Mouse (Mus musculus) left cerebral cortex, adult 2 months (tissue): ENCODE results near the gene Cdsn. TPM values are rescaled to one million over a fixed set of nuclear protein-coding genes. Genes with fewer than 3 reads are reported as not detected.

Experiments
- DNase-seq, 2 experiments: peaks; one replicate each; pipeline ENCODE4 v3.0.0; 2021 to 2022; ENCODE audit warnings: low spot score in 2 of 2, mixed read lengths in 1 of 2; ENCODE audit errors: extremely low spot score in 1 of 2
- H3K27ac ChIP-seq: fragments of 200-600 bp; 2 replicates; pipeline ENCODE4 v1.8.1; 2022
- H3K4me3 ChIP-seq: fragments of 200-600 bp; 2 replicates; pipeline ENCODE4 v1.8.1; 2022
- CTCF ChIP-seq: fragments of 200-600 bp; IDR thresholded peaks from 2 replicates; pipeline ENCODE4 v1.8.1; 2022; ENCODE audit warnings: antibody characterized with exemption, mild to moderate bottlenecking, moderate library complexity
- intact Hi-C: fragments of 180-260 bp; cut with DNase I; formaldehyde crosslinking; loops from one replicate; pipeline ENCODE4 v1.15.1; 2025
- total RNA-seq, 2 experiments: library from RNA; stranded (reverse); gene quantifications; 2 replicates each; pipeline ENCODE4 v1.2.3; 2021

Cdsn gene
- total RNA-seq, 2 experiments from 2014 or later, result 0.87 to 1.5 TPM

- peak; percentile 42 to 64 for DNase-seq
- H3K4me3 ChIP-seq, result no peak overlapping the region
- H3K27ac ChIP-seq, result no peak overlapping the region
- peak; percentile 70 for TF ChIP-seq CTCF
- intact Hi-C loops, result no loop called here
Observed at GRCm38 (mm10) chr17:35513886-35514285, 38.0 kb upstream of the Cdsn start.

- intact Hi-C loops, result no loop called here
- TF ChIP-seq CTCF, result no peak
- H3K27ac ChIP-seq, result no peak overlapping the region
Observed at GRCm38 (mm10) chr17:35514756-35515155, 37.2 kb upstream of the Cdsn start.

GRCm38 (mm10) chr17:35515911-35516640 lies 35.9 kb upstream of the Cdsn start:
- intact Hi-C loops, result loop anchor here (2.0 kb wide), 1 partner anchor 19 kb away; no protein-coding TSS in a partner anchor
- TF ChIP-seq CTCF, result no peak
- Histone ChIP-seq H3K4me3 (peak overlapping the region; percentile 64), H3K27ac (no peak overlapping the region)
- no peak for DNase-seq

More at GRCm38 (mm10) chr17:35514756-35515155, 37.2 kb upstream of the Cdsn start:
- no peak overlapping the region for H3K4me3 ChIP-seq
- DNase-seq, result no peak

- Histone ChIP-seq H3K4me3 (peak within 1 kb of the TSS; percentile 64), H3K27ac (no peak within 1 kb of the TSS)
- no peak; the same call in 1 of the 2 replicates for TF ChIP-seq CTCF
- peak; percentile 96 for DNase-seq
- intact Hi-C loops, result loop anchor here (2.0 kb wide), 1 partner anchor 18 kb away; no protein-coding TSS in a partner anchor
Observed at GRCm38 (mm10) chr17:35516652-35517500, 35.1 kb upstream of the Cdsn start, which contains the start of the genes Tcf19 and Cchcr1. Tcf19 (minus strand) TSS chr17:35516824. Cchcr1 (plus strand) TSS chr17:35517100.

GRCm38 (mm10) chr17:35517526-35517925 lies 34.4 kb upstream of the Cdsn start:
- intact Hi-C loops, result loop anchor here (2.0 kb wide), 1 partner anchor 17 kb away; no protein-coding TSS in a partner anchor
- Histone ChIP-seq H3K4me3 (peak overlapping the region; percentile 64), H3K27ac (no peak overlapping the region)
- no peak for DNase-seq
- TF ChIP-seq CTCF, result no peak

GRCm38 (mm10) chr17:35524354-35524753 lies 27.6 kb upstream of the Cdsn start:
- TF ChIP-seq CTCF, result no peak
- H3K27ac ChIP-seq, result no peak overlapping the region
- DNase-seq, result no peak
- intact Hi-C loops, result no loop called here
- H3K4me3 ChIP-seq, result no peak overlapping the region

- intact Hi-C loops, result no loop called here
- no peak for TF ChIP-seq CTCF
- Histone ChIP-seq H3K4me3 (no peak overlapping the region), H3K27ac (no peak overlapping the region)
- DNase-seq, result no peak
Observed at GRCm38 (mm10) chr17:35526644-35527043, 25.3 kb upstream of the Cdsn start.

GRCm38 (mm10) chr17:35532360-35532759 lies 19.6 kb upstream of the Cdsn start:
- DNase-seq, result no peak
- Histone ChIP-seq H3K4me3 (no peak overlapping the region), H3K27ac (no peak overlapping the region)
- no peak for TF ChIP-seq CTCF
- intact Hi-C loops, result loop anchor here (1.0 kb wide), 1 partner anchor 48 kb away; no protein-coding TSS in a partner anchor

GRCm38 (mm10) chr17:35532901-35533300 lies 19.0 kb upstream of the Cdsn start, which contains the start of gene Psors1c2:
Psors1c2 (plus strand) TSS chr17:35533201.
- intact Hi-C loops, result loop anchor here (1.0 kb wide), 1 partner anchor 49 kb away; no protein-coding TSS in a partner anchor
- DNase-seq, result no peak
- H3K27ac ChIP-seq, result no peak within 1 kb of the TSS; the same call in 1 of the 2 replicates
- H3K4me3 ChIP-seq, result no peak within 1 kb of the TSS
- no peak for TF ChIP-seq CTCF

- peak; percentile 95 for TF ChIP-seq CTCF
- DNase-seq, result peak; percentile 79 to 80
- intact Hi-C loops, result loop anchor here (2.0 kb wide), 1 partner anchor 18 kb away; the partner anchor contains the start of genes Cchcr1 and Tcf19
- H3K4me3 ChIP-seq, result peak overlapping the region; percentile 1; the same call in 1 of the 2 replicates
- peak overlapping the region; percentile 87 for H3K27ac ChIP-seq
Observed at GRCm38 (mm10) chr17:35534343-35534742, 17.6 kb upstream of the Cdsn start.

GRCm38 (mm10) chr17:35537421-35537820 lies 14.5 kb upstream of the Cdsn start:
- no peak overlapping the region for H3K4me3 ChIP-seq
- intact Hi-C loops, result no loop called here
- no peak overlapping the region for H3K27ac ChIP-seq
- no peak for TF ChIP-seq CTCF
- no peak for DNase-seq
